Mouse (Mus musculus) hindbrain, embryonic 15.5 days (tissue): ENCODE results near the gene Camk1d. TPM values are rescaled to one million over a fixed set of nuclear protein-coding genes. Genes with fewer than 3 reads are reported as not detected.
"Not testable (repeated sequence)": the region's sequence is repeated elsewhere in the genome, so short reads cannot be mapped to it uniquely, and the experiment has no call there.

ENCODE experiments used
- ATAC-seq: fragments of 200-750 bp; cut with Nextera tagmentation; 2 replicates; pipeline ENCODE4 v1.8.0; 2017; ENCODE audit warnings: low read depth, moderate number of reproducible peaks, moderate TSS enrichment; ENCODE audit not compliant: low FRiP score
- H3K27ac ChIP-seq: fragments of 300-500 bp; sonication (generic); replicated peaks from 2 replicates; pipeline ENCODE4 v1.5.1; 2015; ENCODE audit warnings: mild to moderate bottlenecking, inconsistent platforms
- H3K27me3 ChIP-seq: fragments of 300-500 bp; sonication (generic); 2 replicates; pipeline ENCODE4 v1.6.1; 2015; ENCODE audit warnings: control low read depth, inconsistent platforms
- H3K36me3 ChIP-seq: fragments of 300-500 bp; sonication (generic); 2 replicates; pipeline ENCODE4 v1.6.1; 2015; ENCODE audit warnings: control low read depth, inconsistent platforms
- H3K4me1 ChIP-seq: fragments of 300-500 bp; sonication (generic); replicated peaks from 2 replicates; pipeline ENCODE4 v1.6.1; 2015; ENCODE audit warnings: control low read depth, inconsistent platforms
- H3K4me2 ChIP-seq: fragments of 300-500 bp; sonication (generic); 2 replicates; pipeline ENCODE4 v1.6.1; 2015; ENCODE audit warnings: moderate library complexity, mild to moderate bottlenecking, inconsistent platforms
- H3K4me3 ChIP-seq: fragments of 300-500 bp; sonication (generic); 2 replicates; pipeline ENCODE4 v1.5.1; 2015; ENCODE audit warnings: mild to moderate bottlenecking, inconsistent platforms
- H3K9ac ChIP-seq: fragments of 300-500 bp; sonication (generic); 2 replicates; pipeline ENCODE4 v1.6.1; 2015; ENCODE audit warnings: inconsistent platforms
- H3K9me3 ChIP-seq: fragments of 300-500 bp; sonication (generic); 2 replicates; pipeline ENCODE4 v1.6.1; 2016; ENCODE audit warnings: control low read depth, inconsistent platforms
- WGBS: fragments of 180-500 bp; shearing (Covaris S2); methylation state at CpG from one replicate; pipeline ENCODE4 v1.1.7; 2015; 5-methylcytosine and 5-hydroxymethylcytosine counted together
- polyA plus RNA-seq: library from polyadenylated mRNA; unstranded; fragments of >200 nt; fragmentation: Nextera tagmentation; extraction: Ambion mirVana; gene quantifications from 2 replicates; pipeline ENCODE4 v1.2.1, GENCODE M21; 2015

Gene Camk1d
- polyA plus RNA-seq, 1 experiment from 2014 or later = 7.4 TPM

- H3K4me1 ChIP-seq = peaks cover 13% of the 10 kb centered on the region
- H3K9me3 ChIP-seq, H3K4me3 ChIP-seq, H3K27me3 ChIP-seq, H3K9ac ChIP-seq, H3K27ac ChIP-seq, H3K4me2 ChIP-seq, H3K36me3 ChIP-seq: not testable (repeated sequence)
- WGBS = 5% methylated on average over 2 of the region's 2 CpGs
- peak; percentile 47; the same call in 1 of the 2 replicates for ATAC-seq
Observed at GRCm38 (mm10) chr2:5601243-5601642, 113.1 kb downstream of the Camk1d start.

DNA sequence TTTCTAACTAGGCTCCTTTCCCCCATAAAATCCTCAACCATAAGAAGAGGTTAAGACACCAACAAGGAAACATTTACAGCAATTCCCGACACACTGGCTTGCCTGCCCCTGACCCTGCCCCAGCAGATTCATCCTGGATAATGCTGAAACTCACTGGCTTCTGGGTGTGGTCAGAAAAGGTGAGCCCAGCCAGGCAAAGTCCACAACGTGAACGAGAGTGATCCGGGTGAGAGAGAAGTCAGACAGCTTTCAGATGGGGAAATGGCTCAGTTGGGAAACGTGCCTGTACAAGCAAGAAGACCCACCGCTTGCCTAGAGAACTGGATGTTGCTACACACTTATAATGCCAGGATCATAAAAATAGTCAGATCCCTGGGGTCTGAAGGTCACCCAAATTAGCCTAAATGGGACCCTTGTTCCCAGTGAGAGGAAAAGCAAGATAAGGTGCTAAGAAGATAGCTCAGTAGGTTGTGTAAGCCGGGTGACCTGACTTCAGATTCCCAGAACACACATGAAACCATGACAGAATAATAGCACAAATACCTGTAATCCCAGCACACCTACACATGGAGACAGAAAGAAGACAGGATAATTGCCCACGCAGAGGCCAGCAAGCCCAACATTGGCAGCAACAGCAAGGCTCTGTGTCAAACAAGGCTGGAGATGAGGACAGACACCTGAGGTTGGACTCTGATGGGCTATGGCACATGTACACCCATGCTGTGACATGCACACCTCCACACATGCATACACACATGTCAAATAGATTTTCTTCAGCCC is 113.9 kb downstream of the Camk1d start:
- H3K4me1 ChIP-seq = peaks cover 22% of the 10 kb centered on the region
- ATAC-seq = no peak
- no peak overlapping the region for H3K27ac ChIP-seq
- H3K36me3 ChIP-seq = no peaks in the 10 kb centered on the region
- H3K4me3 ChIP-seq = no peak overlapping the region
- WGBS = 82% methylated on average over 8 of the region's 8 CpGs
- no peak overlapping the region for H3K9ac ChIP-seq
- no peak overlapping the region for H3K4me2 ChIP-seq
- H3K9me3 ChIP-seq = no peaks in the 10 kb centered on the region
- H3K27me3 ChIP-seq = no peaks in the 10 kb centered on the region

DNA sequence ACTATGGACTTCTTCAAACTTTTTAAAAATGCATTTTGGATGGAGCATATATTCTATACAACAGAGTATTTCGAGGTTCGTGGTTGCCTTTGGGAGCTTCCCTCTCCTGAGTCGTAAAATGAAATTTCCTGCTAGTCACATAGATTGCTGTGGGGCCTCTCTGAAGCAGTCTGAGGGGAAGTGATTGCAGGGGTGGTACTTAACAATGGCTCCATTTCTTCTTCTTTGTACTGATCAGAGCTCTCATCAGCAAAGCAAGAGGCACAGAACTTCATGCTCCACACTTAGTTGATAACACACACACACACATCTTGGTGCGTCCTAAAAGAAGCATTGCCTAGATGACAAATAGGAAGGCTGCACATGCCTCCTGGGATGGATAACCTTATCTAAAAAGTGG is 114.6 kb downstream of the Camk1d start:
- no peak overlapping the region for H3K4me3 ChIP-seq
- no peak for ATAC-seq
- H3K4me2 ChIP-seq = no peak overlapping the region
- no peaks in the 10 kb centered on the region for H3K36me3 ChIP-seq
- no peaks in the 10 kb centered on the region for H3K27me3 ChIP-seq
- H3K9me3 ChIP-seq = no peaks in the 10 kb centered on the region
- 74% methylated on average over 4 of the region's 4 CpGs for WGBS
- no peak overlapping the region for H3K9ac ChIP-seq
- no peak overlapping the region for H3K27ac ChIP-seq
- H3K4me1 ChIP-seq = peaks cover 22% of the 10 kb centered on the region

- WGBS = 95% methylated on average over 5 of the region's 5 CpGs
- ATAC-seq = no peak
Observed at GRCm38 (mm10) chr2:5598533-5598932, 115.8 kb downstream of the Camk1d start.

DNA sequence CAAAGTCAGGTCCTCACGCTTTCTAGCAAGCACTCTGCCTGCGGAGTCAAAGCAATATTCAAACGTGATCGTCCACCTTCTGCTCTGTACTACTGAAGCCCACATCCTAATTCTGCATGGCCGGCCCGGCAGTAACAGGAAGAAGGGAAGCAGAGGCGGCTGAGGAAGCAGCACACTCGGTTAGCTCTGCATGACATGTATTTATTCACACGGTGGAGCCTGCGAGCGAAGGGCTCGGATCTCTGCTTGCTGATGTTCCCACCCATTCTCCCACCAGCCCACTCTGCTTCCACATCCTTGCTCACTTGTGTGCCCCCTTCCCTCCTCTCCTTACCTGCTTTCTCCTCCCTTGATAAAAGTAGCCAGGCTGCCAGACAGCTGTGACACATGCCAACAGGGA is 117.4 kb downstream of the Camk1d start:
- no peak overlapping the region for H3K4me3 ChIP-seq
- peaks cover 22% of the 10 kb centered on the region for H3K4me1 ChIP-seq
- H3K4me2 ChIP-seq = peak overlapping the region; percentile 3; the same call in 1 of the 2 replicates
- H3K27ac ChIP-seq = peak overlapping the region; percentile 42
- ATAC-seq = peak; percentile 55
- H3K27me3 ChIP-seq = no peaks in the 10 kb centered on the region
- H3K9ac ChIP-seq = no peak overlapping the region
- 22% methylated on average over 12 of the region's 12 CpGs for WGBS
- no peaks in the 10 kb centered on the region for H3K9me3 ChIP-seq
- H3K36me3 ChIP-seq = no peaks in the 10 kb centered on the region

More at GRCm38 (mm10) chr2:5598533-5598932, 115.8 kb downstream of the Camk1d start:
- Histone ChIP-seq H3K9ac (no peak overlapping the region), H3K4me2 (no peak overlapping the region), H3K4me1 (peaks cover 22% of the 10 kb centered on the region), H3K9me3 (no peaks in the 10 kb centered on the region), H3K4me3 (no peak overlapping the region), H3K27me3 (no peaks in the 10 kb centered on the region), H3K36me3 (no peaks in the 10 kb centered on the region), H3K27ac (no peak overlapping the region)

DNA sequence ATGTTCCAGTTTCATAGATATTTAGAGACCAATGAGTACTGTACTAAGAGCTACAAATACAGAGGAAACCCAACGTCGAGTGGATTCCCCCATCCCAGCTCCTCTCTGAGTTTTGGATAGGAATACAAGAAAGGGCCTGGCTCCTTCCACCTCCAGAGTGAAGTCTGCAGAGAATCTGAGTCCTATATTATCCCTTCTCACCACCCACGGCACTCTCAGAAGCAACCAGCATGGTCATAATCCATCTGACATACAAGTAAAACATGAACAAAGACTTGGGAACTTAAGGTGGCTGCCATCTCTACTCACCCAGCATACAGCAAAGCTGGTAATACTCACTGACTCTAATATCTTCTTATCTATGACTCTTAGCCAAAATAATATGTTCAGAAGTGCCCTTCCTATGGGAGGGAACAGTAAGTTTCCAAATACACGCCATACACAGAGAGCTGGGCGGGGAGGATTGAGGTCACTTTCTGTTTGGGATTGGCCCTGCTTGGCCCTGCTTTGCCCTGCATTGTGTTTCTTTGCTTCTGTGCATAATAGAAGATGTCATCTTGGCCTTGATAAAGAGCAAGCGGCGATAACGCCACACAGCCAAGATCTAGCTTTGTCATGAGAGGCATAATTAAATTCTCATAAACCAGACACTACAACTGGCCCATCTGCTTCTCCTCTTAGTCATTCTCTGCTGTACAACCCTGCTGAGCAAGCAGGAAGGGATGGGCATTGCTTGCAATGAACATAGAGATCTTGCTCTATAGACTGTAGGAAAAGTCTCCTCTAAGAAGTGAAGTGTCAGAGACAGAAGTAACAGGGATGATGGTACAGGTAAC is 118.7 kb downstream of the Camk1d start:
- 65% methylated on average over 8 of the region's 8 CpGs for WGBS
- no peak overlapping the region for H3K9ac ChIP-seq
- H3K27ac ChIP-seq = 0 out of 2 replicates have a peak overlapping the region, but pooled peaks have one; percentile 42
- peaks cover 17% of the 10 kb centered on the region for H3K4me1 ChIP-seq
- H3K27me3 ChIP-seq = no peaks in the 10 kb centered on the region
- H3K9me3 ChIP-seq = no peaks in the 10 kb centered on the region
- H3K4me2 ChIP-seq = no peak overlapping the region
- peak; percentile 15; the same call in 1 of the 2 replicates for ATAC-seq
- no peak overlapping the region for H3K4me3 ChIP-seq
- H3K36me3 ChIP-seq = no peaks in the 10 kb centered on the region

DNA sequence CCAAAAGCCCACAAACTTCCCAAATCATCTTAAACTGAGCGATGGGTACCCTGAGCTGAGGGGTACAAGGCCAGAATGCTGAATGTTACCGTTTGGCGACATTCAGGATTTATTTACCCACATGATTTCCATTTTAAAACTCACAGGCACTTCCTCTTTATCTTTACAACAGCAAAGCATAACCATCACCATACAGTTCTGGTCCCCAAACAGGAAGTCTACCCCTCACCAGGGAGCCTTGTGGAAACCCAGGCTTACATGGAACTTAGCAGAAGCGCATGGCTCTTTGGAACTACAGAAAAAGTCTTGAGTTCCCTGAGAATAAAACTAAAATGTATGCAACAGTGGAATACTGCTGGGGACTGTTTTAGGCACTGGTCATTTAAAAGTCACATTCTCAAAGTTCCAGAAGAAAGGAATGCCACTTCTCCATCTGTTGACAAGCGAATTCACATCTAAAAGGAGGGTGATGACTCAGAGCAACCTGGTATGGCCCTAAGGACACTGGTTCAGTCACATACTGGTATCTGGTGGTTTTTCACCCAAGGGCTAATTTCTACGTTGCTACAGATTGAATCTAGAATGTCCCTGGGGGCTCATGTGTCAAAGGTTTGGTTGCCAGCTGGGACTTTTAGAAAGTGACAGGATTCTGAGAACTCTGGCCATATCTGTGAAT is 121.7 kb downstream of the Camk1d start:
- Histone ChIP-seq H3K27ac (no peak overlapping the region), H3K4me3 (no peak overlapping the region), H3K27me3 (no peaks in the 10 kb centered on the region), H3K9me3 (no peaks in the 10 kb centered on the region), H3K9ac (no peak overlapping the region), H3K36me3 (no peaks in the 10 kb centered on the region), H3K4me2 (no peak overlapping the region), H3K4me1 (peaks cover 17% of the 10 kb centered on the region)
- ATAC-seq = no peak
- 85% methylated on average over 6 of the region's 6 CpGs for WGBS

GRCm38 (mm10) chr2:5590074-5590473 is 124.2 kb downstream of the Camk1d start:
- H3K4me1 ChIP-seq = no peaks in the 10 kb centered on the region
- H3K4me2 ChIP-seq = no peak overlapping the region
- no peak overlapping the region for H3K4me3 ChIP-seq
- no peaks in the 10 kb centered on the region for H3K9me3 ChIP-seq
- H3K9ac ChIP-seq = no peak overlapping the region
- no peaks in the 10 kb centered on the region for H3K27me3 ChIP-seq
- H3K27ac ChIP-seq = no peak overlapping the region
- no peak for ATAC-seq
- no peaks in the 10 kb centered on the region for H3K36me3 ChIP-seq
- 74% methylated on average over 5 of the region's 5 CpGs for WGBS

DNA sequence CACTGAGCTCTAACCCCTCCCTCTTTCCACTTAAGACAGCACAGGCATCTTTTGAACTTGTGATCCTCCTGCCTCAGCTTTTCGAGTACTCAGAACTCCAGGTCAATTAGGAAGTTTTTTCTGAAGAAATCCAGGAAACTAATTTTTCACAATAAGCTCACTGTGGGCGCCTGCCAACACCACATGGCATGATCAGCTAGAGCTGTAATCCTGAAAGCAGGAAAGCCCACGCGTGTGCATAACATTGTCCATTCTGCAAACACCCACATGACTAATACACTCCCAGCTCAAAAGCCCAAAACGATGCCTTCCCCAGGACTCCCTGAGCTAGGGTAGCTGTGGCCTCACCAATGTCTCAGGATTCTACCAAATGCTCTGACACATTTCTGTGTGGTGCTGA is 125.2 kb downstream of the Camk1d start:
- H3K36me3 ChIP-seq = no peaks in the 10 kb centered on the region
- H3K27me3 ChIP-seq = no peaks in the 10 kb centered on the region
- WGBS = 89% methylated on average over 5 of the region's 5 CpGs
- no peaks in the 10 kb centered on the region; the same call in 1 of the 2 replicates for H3K4me1 ChIP-seq
- no peak for ATAC-seq
- no peak overlapping the region for H3K4me3 ChIP-seq
- H3K4me2 ChIP-seq = no peak overlapping the region
- H3K9ac ChIP-seq = no peak overlapping the region
- no peak overlapping the region for H3K27ac ChIP-seq
- no peaks in the 10 kb centered on the region for H3K9me3 ChIP-seq

DNA sequence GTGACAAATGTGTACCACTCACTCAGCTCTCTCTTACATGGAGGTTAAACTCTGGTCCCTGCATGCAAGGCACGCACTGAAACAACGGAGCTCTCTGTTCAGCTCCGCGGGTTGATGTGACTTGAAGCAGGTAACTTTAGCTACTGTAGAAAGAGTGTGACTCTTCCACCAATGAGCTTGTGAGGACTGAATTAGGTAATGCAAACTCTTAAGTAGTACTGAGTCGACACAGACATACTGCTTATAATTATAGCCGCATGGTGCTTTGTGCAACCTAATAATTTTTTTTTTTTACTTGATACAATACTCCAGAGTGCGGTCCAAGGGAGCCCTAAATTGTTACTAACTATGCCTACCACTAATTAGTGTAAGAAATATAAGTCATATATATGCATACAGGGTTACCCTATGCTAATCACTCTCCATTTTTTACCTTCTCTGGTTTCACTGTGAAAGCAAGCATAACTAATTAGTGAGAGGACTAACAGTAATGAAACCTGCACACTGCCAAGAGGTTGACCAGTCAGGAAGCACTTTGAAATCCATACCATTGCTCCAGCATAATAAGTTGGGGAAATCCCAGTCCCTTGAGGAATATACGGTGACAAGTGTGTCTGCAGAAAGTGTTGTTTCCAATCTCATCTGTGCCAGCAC is 125.9 kb downstream of the Camk1d start:
- Histone ChIP-seq H3K9ac (no peak overlapping the region), H3K4me3 (no peak overlapping the region), H3K4me2 (no peak overlapping the region), H3K27ac (no peak overlapping the region), H3K9me3 (no peaks in the 10 kb centered on the region), H3K4me1 (no peaks in the 10 kb centered on the region; the same call in 1 of the 2 replicates), H3K27me3 (no peaks in the 10 kb centered on the region), H3K36me3 (no peaks in the 10 kb centered on the region)
- no peak for ATAC-seq
- WGBS = 90% methylated on average over 8 of the region's 8 CpGs

DNA sequence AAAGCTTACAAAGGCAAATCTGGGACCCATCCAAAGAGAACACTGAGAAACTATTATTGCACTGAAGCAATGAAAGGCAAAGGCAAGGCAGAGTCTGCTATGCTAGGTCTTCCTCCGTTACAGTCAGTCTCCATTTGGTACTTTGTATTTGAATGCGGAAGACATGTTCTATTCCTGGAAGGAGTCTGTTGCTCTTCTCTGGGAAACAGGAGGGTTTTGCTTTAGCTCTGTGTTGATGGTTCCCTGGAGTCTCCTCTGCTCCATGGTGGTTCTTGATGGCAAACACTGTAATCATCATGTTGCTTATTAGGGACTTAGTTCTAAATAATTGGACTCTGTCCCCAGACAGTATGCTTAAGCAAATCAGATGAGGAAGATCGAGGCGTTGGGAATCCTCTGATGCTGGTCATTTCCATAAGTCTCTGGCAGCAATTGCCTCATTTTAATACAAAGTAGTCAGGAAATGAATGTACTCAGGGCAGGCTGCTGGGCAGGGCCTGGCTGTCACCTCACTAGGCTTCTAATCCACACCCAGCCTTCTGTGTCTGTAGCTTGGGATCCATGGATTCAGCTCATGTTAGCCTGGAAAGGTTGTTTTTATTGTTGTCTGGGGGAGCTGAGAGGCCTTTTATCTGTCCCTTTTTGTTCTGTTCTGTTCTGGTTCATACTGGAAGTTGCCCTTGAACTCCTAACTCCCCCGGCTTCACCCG is 129.8 kb downstream of the Camk1d start:
- Histone ChIP-seq H3K27ac (no peak overlapping the region), H3K36me3 (no peaks in the 10 kb centered on the region), H3K4me2 (no peak overlapping the region), H3K9me3 (no peaks in the 10 kb centered on the region), H3K9ac (no peak overlapping the region), H3K27me3 (no peaks in the 10 kb centered on the region), H3K4me1 (no peaks in the 10 kb centered on the region; the same call in 1 of the 2 replicates), H3K4me3 (no peak overlapping the region)
- WGBS = 67% methylated on average over 6 of the region's 6 CpGs
- no peak for ATAC-seq
